Mouse (Mus musculus) frontal cortex, adult 2 months (tissue): ENCODE results near the gene Wdr26. TPM values are rescaled to one million over a fixed set of nuclear protein-coding genes. Genes with fewer than 3 reads are reported as not detected.

Source experiments
- DNase-seq, 2 experiments: peaks; one replicate each; pipeline ENCODE4 v3.0.0; 2022; ENCODE audit warnings: low spot score in 1 of 2; ENCODE audit errors: extremely low spot score in 1 of 2
- polyA plus RNA-seq: library from polyadenylated mRNA; depleted of rRNA; stranded (reverse); fragments of >200 nt; gene quantifications from 2 replicates; pipeline ENCODE4 v1.2.3, GENCODE M21; 2012

Gene Wdr26
- polyA plus RNA-seq, 1 experiment: 56.8 TPM

DNA sequence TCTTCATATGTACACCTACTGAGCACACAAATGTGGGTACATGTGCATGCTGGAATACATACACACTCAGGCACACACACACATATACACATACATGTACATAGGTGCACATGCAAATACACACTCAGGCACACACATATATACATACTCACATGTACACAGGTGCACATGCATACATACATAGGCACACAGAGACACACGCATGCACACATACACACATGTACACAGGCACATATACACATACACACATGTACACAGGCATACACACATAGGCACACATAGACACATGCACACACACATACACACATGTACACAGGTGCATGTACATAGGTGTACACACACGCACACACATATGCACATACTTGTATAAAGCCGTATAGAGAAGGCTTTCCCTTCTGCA is 29.4 kb upstream of the Wdr26 start:
- DNase-seq: no peak

DNA sequence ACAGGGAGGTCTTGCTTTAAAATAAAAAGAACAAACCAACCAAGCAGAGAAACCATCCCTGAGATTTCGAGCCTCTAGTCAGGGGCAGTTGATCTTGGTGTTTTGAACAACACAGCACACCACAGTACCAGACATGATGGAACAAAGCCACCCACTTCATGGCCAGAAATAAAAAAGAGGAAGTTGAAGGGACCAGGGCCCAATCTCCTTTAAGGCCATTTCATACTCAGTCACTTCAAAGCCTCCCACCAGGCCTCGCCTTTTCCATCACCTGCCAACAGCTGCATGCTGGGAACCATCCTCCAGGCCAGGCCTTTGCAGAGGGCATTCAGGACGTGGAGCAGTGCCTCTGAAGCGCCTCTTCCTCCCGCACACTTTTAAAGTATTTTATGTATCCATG is 25.5 kb upstream of the Wdr26 start:
- DNase-seq: no peak

DNA sequence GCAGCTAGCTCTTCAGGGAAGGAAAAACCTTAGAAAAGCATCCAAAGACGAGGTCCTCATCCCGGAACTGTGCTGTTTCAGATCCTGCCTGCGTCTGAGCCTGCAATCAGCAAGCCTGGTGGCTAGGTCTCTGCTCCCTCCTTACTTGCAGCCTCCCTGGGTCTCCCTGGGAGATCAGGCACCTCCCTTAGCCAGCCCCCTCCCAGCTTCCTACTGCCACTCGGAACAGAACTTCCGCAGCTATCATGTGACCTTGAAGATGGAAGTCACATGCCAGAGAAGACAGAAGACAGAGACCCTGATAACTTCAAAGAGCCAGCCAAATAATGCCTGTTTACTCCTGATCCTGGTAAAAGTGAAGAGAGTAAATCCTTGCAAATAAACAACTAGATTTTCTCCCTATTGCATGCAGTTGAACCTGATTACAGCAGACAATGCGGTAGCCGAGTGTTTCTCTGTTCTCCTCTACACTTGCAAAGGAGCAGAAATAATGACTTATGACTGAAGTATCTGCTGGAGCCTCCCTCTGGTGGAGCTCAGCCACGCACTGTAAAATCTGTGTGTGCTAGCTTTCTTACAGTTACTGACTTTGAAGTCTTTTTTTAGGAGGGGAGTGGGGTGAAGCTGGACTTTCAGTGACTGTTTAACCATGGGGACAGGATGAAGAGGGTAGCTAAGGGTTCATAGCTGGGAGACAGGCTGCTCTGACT is 22.7 kb upstream of the Wdr26 start:
- peak in 1 of 2 experiments; percentile 20 for DNase-seq

DNA sequence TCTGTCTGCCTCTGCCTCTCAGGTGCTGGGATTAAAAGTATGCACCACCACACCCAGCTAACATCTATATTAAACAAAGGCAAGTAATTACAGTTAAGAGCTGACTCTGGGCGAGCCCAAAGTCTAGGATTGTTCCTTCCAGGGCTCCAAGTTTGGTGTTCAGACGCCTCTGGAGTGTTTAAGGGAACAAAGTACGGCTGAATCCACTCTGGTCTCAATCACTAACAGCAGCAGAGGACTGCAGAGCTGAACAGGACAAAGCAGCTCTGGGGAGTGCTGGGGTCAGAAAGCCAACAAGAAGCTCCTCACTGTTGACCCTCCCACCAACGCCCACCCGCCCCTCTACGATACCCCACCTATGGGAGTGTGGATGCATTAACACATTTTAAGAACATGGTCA is 21.9 kb upstream of the Wdr26 start:
- DNase-seq: no peak

DNA sequence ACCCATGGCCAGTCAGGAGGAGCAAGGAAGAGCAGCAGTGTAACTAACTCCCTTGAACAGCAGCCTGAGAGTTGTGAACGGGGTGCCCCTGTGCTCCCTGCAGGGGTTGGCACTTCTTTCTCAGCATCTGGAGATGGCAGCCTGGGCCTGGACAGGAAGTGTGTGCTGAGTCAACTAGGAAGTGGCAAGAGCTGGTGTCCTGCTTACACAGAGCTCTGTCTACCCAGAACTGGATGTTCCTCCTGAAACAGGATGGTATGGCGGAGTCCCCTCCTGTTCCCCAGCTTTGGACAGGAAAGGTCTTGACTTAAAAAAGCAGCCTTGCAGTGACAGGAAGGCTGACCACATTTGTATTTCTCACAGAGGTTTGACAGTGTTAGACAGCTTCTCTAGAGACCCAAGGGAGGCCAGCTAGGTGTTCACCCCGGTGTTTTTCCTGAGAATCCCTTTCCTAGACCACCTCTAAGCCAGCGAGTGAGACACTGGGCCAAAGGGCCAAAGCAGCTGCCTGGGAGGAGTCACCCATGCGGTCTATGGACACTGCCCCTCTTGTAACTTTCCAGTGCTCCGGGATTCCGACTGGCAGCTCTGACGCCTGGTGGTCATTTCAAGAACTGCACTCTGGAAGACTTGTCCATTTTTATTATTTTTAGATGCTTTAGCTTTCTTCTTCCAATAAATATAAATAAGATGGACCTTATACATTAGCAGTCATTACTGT is 20.7 kb upstream of the Wdr26 start:
- peak in 1 of 2 experiments; percentile 66 for DNase-seq

DNA sequence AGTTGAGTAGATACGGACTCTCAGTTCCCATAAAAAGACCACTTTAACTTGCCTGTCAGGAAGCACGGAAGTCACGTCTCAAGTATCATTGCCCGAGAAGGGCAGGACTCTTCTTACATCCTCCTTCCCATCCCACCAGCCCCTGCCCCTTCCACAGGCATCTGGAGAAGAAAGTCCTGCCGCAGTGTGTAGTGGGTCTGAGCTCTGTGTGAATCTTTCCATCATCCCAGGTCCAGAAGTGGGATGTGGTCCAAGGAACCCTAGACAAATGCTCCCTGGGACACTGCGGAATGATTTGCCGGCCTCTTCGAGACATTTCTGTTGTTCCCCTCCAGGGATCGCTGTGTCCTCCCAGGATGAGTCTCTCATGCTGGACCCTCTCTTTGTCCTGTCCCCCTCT is 20.0 kb upstream of the Wdr26 start:
- no peak for DNase-seq

DNA sequence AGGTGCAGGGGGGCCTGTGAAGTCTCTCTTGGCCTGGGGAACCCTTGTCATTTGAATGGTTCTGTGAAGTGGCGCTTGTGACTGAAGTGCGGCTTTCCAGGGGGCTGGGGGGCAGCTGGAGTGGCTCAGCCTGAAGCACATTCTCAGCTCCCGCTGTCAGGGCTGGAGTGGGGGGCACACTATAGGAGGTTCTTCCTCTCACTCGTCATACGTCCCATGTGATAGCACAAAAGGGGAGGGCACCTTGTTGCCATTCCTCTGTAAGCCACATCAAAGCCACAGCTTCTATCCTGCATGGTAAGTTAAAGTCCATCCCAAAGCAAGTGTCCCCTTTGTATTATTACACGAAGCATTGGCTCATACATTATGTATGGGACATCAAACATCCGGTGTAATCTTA is 19.5 kb upstream of the Wdr26 start:
- DNase-seq: no peak

DNA sequence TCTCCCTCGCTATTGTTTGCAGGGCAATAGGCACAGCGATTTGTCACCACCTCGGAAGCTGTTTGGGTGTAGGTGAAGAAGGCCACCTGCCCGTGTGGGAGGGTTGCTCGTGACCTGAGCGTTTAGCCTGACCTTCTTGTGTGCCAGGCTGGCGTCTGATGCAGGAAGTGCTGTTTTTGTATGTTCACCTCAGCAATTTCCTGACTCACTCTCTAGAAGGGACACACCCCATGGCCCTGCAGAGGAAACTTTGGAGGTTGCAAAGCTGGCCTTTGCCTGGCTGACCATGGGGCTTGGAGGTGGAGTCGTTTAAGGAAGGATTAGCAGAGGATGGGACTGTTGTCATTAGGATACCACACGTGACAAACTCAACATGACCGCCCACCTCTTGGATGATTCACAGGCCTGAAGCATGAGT is 18.9 kb upstream of the Wdr26 start:
- DNase-seq: no peak

DNA sequence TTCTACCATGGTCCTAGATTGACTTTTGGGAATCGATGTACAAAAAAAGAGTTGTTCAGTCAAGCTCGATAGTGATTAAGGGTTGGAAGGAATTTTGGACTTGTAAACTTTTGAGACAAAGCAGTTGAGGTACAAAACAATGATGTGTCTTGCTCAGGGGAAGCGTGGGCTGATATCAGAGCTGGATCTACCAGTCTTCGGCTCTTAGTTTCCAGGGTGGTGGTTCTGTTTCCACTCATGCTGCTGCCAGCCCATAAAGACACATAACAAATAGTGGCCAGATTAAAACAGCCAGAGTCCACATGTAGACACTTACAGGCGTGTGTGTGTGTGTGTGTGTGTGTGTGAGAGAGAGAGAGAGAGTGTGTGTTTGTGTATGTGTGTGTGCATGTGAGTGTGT is 17.2 kb upstream of the Wdr26 start:
- no peak for DNase-seq

DNA sequence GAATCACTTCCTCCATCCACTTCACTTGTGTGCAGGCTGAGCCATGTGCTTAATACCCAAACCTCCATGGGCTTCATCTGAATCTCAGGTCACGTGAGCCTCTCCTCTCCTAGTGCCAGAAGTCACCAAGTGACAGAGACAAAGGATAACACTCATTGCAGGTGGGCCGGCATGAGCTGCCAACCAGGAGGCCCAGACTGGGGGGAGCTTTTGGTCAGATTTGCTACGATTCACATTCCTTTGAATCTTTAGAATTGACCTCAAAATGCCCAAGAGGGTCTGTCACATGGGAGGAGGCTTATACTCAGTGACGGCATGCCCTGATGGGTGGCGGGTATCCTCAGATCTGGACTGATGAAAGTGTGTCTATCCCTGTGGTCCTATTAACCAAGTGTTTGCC is 16.8 kb upstream of the Wdr26 start:
- no peak for DNase-seq

DNA sequence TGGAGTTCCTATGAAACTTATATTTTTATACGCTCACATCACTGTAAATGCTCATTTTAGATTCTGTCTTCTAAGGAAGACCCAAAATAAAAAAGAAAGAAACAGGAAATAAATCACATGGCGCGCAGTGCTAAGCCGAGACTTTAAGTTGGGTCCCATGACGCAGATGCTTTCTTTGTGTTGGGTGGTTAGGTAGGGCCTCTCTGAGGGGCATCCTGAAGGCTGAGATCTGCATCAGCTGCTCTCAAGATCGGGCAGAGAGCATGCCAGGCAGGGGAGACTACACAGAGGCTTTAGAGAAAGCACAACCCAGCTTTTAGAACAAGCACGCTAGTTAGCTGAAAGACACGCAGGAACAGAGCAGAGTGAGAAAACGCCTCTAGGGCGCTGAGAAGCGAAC is 16.0 kb upstream of the Wdr26 start:
- no peak for DNase-seq

DNA sequence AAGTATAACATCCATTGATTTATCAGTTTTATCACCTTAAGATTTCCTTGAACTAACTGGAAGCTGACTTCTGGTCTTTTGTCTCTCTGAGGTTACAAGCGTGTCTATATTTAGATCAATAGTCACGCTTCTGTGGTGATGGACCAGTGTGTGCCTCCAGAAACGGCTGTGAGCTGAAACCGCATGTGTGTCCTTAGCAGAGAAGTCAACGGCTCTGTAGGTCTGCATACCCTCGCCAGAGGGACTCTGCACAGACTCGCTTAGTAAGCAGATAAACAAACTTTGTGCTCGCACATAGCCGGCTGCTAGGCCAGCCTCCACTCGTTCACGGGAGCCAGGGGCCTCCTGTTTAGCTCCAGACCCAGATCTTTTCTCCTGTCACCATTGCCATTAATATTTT is 15.0 kb upstream of the Wdr26 start:
- no peak for DNase-seq

DNA sequence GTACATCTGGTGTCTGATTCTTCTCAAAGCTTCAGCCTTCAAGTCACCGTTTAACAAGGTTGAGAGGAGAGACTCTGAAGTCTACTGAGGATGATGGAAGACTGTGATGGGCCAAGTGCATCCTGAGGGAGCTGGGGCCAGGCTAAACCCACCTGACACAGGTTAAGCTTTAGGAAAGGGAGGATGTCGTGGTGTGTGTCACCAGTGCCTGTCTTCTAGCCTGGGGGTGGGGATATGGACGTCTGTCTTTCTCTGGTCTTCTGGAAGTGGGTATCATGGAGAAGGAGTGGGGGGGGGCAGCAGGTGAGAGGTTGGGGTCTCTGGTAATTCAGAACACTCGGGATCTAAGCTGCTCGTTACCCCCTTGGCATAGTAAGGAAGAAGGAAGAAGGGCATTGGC is 13.5 kb upstream of the Wdr26 start:
- no peak for DNase-seq

DNA sequence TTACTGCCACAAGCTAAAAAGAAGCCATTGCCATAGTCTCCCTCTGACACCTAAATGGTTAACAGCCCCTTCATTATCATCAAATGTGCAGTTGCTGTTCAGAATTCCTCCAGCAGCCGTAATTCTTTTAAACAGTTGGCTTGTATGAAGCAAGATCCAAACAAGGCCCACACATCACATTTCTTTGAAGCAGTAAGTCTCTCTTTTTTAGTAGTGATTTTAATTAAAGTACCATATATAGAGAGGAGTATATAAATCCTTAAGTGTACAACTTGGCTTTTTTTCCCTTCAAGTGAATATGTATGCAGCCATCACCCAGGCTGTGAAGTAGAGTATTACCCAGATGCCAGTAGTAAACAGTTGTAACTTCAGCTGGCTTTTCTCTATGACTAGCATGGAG is 10.2 kb upstream of the Wdr26 start:
- DNase-seq: peak in 1 of 2 experiments; percentile 11

DNA sequence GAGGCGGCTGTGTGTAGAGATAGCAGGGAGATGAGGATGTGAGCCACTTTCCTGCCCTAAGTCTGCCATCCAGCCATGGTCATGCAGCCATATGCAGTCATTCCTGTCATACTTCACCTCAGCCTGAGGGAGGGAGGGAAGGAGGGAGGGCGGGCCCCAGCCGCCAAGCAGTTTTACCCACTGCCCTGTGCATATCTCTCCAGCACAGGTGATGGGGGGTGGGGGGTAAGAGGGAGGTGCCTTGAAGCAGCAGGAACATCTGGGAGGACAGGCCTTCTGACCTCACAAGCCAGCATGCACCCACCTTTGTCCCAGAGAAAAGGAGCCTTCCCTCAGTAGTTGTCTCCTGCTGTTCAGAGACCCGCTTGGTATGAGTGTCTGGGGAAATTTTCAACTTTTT is 4.5 kb upstream of the Wdr26 start:
- no peak for DNase-seq

DNA sequence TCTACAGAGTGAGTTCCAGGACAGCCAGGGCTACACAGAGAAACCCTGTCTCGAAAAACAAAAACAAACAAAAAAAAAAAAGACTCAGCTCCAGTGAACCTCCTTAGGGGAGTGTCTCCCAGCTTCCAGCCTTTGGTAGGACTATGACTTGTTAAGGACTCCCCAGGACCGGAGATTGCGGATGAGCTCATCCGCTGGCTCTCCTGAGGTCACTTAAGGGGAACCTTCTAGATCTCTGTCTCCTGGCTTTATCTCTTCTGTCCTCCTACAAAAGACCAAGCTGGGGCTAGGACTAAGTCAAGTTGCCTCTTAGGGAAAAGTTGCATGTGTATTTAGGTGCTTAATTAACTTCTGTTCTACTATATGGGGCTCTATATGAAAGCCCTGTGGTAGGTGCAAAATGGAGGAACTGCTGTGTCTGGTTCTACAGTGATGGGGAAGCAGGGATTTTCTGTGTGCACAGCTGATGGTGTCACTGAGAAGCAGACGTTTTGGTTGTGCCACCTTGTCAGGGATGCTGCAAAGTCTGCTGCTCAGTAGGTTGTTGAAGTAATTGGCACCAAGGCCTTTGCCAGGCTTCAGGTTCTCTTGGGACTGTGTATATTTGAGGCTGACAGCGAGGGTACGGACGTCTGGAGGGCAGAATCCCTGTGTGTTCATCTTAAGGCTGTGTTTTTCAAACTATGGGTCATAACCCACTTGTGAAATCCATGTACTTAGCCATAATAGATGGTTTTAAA is 2.7 kb upstream of the Wdr26 start:
- no peak for DNase-seq

DNA sequence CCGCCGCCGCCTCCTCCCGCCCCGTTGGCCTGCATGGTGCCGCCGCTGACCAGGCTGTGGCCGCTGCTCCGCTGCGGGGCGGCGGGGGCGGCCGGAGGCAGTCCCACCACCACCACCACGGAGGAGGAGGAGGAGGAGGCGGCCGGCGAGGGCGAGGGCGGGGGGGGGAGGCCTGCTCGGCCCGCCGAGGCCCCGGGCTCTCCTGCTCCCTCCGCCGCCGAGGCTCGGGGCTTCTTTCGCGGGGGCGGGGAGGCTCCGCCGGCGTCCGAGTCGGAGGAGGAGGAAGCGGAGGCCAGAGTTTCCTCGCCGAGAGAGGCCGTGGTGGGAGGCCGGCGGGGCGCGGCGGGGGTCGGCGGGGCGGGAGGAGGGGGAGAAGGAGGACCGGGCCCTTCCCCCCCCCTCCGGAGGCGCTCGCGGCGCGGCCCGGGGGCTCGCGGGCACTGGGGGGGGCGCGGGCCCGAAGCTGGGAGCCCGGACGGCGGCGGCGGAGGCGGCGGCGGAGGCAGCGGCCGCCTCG is 340 bp downstream of the Wdr26 start:
- no peak for DNase-seq

DNA sequence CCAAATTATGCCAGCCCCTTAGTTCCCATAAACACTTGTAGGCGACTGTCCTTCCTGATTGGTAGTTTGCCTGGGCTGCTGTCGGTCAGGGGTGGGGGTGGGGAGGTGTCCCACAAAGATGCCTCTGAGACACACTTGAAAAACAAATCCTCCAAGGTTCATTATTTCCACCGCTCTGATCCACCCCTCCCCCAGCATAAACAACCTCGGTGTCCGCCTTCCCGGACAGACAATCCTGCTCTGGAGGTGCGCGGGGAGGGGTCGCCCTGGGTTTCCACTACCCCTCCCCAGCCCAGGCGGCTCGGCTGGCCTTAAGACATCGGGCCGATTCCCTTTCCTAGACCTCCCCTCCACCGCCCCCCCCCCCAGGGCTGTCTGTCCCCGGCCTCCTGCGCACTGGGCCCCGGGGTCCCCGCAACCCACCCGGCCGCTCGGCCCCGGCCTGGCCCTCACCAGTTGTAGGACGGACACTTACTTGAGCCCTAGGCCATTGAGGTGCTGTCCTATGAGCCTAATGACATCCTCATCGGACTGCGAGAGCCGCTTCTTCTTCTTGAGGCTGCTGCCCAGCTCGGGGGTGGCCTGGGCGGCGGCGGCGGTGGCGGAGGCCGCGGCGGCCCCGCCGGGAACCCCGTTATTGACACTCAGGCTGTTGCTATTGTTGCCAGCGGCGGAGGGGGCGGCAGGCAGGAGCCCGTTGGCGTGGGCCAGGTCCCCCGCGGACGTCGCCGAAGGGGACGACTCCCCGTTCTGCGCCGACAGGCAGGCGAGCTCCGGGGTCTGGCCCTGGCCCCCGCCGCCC is 999 bp downstream of the Wdr26 start:
- peak in 1 of 2 experiments; percentile 16 for DNase-seq

DNA sequence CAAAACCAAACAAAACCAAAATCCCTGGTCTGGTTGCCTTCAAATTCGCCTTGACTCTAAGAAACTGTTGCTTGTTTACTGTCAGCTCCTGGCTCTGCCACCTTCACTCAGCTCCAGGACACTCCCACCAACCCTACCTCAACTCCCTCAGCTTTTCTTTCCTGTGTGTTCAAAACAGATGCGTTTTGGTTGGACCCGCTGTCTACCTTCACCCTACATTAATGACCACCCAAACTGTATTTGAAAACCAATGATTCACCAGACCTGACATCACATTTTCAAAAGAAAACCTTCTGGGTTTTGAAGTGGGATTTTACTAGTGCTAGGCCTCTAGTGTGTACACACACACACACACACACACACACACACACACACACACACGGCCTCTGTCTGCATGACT is 1.7 kb downstream of the Wdr26 start:
- DNase-seq: peak in 1 of 2 experiments; percentile 5

DNA sequence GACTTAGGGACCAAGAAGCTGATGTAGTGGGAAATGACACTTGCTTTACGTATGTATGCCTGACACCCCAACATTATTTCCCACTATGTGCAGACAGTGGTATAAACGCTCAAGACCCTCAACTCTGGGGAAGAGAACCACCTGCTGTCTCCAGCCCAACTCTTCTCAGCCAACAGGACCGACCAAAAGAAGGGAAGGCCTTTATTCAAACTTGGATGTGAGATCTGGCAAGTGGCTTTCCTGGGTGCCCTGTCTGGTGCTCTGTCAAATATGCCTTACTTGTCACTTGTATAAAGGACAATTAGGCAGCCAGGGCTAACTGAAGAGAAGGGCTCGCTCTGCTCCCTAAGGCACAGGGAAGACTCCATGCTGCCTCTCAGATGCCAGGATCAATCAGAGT is 12.4 kb downstream of the Wdr26 start:
- DNase-seq: no peak

DNA sequence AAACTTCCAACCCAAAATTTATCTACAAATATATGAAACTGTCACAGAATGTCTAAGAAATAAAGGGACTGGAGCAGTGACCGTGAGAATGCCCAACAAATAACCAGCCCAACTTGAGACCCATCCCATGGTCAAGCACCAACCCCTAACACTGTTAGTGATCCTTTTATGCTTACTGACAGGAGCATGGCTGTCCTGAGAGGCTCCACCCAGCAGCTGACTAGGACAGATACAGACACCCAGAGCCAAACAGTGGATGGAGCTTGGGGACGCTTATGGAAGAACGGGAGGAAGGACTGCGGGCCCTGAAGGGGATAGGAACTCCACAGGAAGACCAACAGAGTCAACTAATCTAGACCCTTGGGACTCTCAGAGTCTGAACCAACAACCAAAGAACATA is 22.9 kb downstream of the Wdr26 start:
- DNase-seq: no peak
